Comparison of ENCODE assay signal across 8 mouse cellular contexts in the genomic region with DNA sequence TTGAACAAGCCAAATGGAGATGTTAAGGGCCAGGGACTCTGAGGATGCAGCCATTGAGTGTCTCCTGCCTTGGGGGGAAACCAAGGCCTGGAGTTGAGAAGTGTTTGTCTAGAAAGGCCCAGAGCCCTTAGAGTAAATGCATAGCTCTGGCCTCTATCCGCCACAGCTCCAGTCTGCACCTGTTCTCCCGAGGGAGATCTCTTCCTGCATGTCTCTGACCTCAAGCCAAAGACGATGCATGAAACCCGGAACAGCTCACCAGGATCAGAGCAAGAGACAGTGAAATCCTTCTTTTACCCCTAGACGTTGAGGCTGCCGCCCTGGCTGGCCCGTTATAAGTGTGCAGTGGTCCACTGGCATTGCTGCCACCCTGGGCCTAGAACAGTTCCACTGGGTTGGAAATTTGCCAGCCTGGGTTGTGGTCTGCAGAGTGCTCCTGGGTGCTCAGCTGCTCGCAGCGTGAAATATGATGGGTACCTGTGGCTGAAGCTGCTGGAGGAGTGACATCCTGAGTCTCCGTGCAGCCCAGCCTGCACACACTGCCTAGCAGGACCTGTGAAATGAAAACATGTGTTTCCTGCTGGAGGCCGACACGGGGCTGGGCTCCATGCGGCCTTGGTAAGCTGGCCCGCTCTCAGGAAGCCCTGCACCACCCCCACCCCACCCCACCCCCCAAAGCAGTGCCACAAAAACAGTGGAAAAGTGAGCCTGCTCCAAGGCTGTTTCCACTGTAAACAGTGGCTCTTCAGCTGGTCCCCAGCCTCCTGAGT.
DNase-seq lines count a peak whose midpoint lies in the region; ATAC-seq lines count a peak whose summit lies in the region.

No protein-coding gene starts in this region.

- H3K27me3 ChIP-seq in liver, embryonic 15.5 days = no peaks in the 10 kb centered on the region

- H3K27ac ChIP-seq in liver, embryonic 15.5 days (replicated peaks) = no peak overlapping the region; the same call in 1 of the 2 replicates

- 40% methylated on average over 14 of the region's 14 CpGs for WGBS in liver, embryonic 15.5 days (ENCODE audit: insufficient replicate concordance)

- ATAC-seq in granulocyte monocyte progenitor cell, adult 5-6 weeks (replicated peaks; ENCODE audit: poor library complexity, severe bottlenecking) = 0 out of 2 replicates have a peak, but pooled peaks have one; percentile 6
- ATAC-seq in liver, embryonic 15.5 days (ENCODE audit: insufficient read depth) = peak; percentile 40; the same call in 1 of the 2 replicates
- no peak for ATAC-seq in megakaryocyte progenitor cell, adult 5-6 weeks (replicated peaks; ENCODE audit: poor library complexity)

- H3K4me3 ChIP-seq in liver, embryonic 15.5 days (replicated peaks) = no peak overlapping the region

- no peak overlapping the region for H3K4me2 ChIP-seq in liver, embryonic 15.5 days

- no peak overlapping the region for H3K9ac ChIP-seq in liver, embryonic 15.5 days

- DNase-seq in gastrocnemius, postnatal 25 days = peak; percentile 49
- DNase-seq in gastrocnemius, adult 18-20 months (ENCODE audit: low spot score) = no peak
- peak; percentile 26 for DNase-seq in T-cell, adult 2 months (ENCODE audit: low spot score)
- DNase-seq in thymus, postnatal 0 days (ENCODE audit: low spot score) = peak; percentile 37
- DNase-seq in frontal cortex, postnatal 10 days (ENCODE audit: low spot score in 2 of 2) = no peak

- H3K36me3 ChIP-seq in liver, embryonic 15.5 days (replicated peaks) = 0 out of 2 replicates have a peak, but pooled peaks cover 14% of the 10 kb centered on the region

- H3K4me1 ChIP-seq in liver, embryonic 15.5 days (replicated peaks) = peaks cover 14% of the 10 kb centered on the region; the same call in 1 of the 2 replicates

- H3K9me3 ChIP-seq in liver, embryonic 15.5 days (replicated peaks) = no peaks in the 10 kb centered on the region

Comparison
In these comparisons a context has a peak if more than half of its experiments do, and no peak if none do; other contexts are left out.
1. DNase-seq: peak in gastrocnemius, postnatal 25 days (single experiment), T-cell, adult 2 months (single experiment) and thymus, postnatal 0 days (single experiment); none in gastrocnemius, adult 18-20 months (single experiment) and frontal cortex, postnatal 10 days (0 of 2).